Mouse (Mus musculus) ovary, adult 18-20 months (tissue): ENCODE results near the gene Eif4ebp2.

ENCODE experiments used
- DNase-seq: peaks from one replicate; pipeline ENCODE4 v3.0.0; 2022; ENCODE audit warnings: low spot score, mixed read lengths

Gene Eif4ebp2

GRCm38 (mm10) chr10:61452645-61453044 is at the start of gene Eif4ebp2:
Eif4ebp2 (minus strand) TSS chr10:61452661.
- DNase-seq, result peak; percentile 96

DNA sequence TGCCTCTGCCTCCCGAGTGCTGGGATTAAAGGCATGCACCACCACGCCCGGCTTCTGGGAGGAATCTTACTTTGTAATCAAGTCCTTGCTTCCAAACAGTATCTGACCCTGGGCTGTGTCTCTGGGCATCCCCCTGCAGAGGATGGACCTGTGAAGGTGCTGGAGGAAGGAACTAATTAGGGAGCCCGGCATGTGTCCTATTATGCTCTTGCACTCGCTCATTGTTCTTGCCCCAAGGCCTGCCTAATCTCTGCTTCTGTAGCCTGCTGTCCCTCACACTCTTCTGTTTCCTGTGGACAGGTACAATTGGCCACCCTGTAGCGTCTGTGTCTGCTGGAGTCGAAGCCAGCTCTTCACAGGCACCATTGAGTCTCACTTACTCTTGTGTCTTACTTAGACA is 48.3 kb upstream of the Eif4ebp2 start:
- no peak for DNase-seq

GRCm38 (mm10) chr10:61499505-61500466 is 47.3 kb upstream of the Eif4ebp2 start:
- DNase-seq, result no peak

- DNase-seq, result no peak
Measured at GRCm38 (mm10) chr10:61496231-61496630, 43.8 kb upstream of the Eif4ebp2 start.

- DNase-seq, result no peak
Measured at GRCm38 (mm10) chr10:61495461-61495860, 43.0 kb upstream of the Eif4ebp2 start.

- peak; percentile 51 for DNase-seq
Measured at GRCm38 (mm10) chr10:61492040-61492439, 39.6 kb upstream of the Eif4ebp2 start.

GRCm38 (mm10) chr10:61491573-61491972 is 39.1 kb upstream of the Eif4ebp2 start:
- DNase-seq, result no peak

DNA sequence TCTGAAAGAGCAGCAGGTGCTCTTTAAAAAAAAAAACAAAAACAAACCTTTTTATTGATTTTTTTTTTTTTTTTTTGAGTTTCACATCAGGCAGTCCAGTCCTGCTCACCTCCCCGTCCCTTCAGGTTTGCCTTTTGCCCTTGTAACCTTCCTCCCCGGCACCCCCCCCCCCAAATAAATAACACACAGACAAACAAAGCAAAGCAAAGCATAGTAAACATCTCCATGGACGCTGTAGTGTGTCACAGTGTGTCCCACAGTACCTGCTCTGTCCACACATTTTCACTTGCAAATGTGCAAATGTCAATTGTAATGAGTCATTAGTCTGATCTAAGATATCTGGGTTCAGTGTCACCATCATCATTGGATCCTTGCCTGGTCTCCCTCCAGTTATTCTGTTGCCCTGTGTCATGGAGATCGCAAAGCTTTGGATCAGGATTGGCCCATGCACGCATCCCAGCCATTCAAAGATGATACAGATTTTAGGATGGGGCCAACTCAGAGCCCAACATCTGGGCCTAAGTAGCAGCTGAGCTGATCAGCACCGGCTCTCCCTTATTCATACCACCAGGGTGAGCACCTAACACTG is 36.2 kb upstream of the Eif4ebp2 start:
- DNase-seq, result no peak

DNA sequence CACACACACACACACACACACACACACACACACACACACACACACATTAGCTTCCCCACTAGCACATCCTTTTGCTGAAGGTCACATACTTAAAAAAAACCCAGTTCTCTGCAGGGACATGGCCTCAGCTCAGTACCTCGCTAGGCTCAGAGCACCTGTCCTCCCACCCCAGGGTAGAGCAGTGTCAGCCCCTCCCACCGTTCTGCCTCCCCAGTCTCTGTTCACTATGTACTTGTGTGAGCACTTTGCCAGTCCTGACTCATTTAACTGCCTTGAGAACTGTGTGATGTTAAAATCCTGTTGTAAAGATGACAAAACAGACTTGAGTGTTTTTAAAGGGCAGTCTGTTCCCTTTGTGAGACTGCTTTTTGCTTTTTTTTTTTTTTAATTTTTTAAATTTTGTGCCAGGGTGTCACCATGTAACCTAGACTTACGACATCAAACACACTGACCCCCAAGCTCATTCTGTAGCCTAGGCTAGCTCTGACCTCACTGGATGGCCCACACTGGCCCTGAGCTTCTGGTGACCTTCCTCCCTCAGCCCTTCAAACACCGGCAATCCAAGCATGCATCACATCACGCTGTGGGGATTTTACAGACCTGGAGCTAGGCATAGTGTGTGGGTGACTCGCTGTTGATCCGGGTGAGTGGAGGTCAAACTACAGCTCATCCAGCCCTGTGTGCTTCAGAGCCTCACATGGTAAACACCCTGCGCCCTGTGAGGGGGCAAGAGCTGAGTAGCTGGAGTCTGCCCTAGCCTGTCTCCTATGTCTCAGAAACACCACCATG is 34.3 kb upstream of the Eif4ebp2 start:
- DNase-seq, result no peak

GRCm38 (mm10) chr10:61484801-61485200 is 32.3 kb upstream of the Eif4ebp2 start:
- DNase-seq, result no peak

DNA sequence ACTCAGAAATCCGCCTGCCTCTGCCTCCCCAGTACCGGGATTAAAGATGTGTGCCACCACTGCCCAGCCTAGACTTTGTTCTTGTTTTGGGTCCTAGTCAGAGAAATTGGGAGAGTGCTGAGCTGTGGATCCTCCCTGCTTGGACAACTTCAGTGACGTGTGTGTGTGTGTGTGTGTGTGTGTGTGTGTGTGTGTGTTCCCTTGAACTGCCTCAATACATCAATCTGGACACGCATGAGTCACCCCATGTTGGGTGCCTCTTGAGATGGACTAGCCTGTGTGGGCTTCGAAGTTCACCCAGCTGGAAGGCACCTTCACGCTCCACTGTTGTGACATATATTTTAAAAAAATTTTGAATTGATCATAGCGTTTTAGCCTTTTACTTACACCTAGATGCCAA is 30.3 kb upstream of the Eif4ebp2 start:
- no peak for DNase-seq

DNA sequence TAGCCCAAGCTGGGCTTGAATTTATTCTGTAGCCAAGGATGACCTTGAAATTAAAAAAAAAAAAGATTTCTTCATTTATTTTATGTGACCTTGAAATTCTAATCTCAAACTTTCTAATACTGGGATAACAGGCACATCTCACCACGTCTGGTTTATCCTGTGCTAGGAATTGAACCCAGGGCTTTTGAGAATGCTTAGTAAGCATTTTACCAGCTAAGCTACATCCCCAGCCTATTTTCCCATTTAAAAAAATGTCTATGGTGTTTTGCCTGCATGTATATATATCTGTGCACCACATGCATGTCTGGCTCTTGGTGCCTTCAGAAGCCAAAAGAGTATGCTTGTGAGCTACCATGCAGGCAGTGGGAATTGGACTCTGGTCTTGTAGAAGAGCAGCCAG is 28.0 kb upstream of the Eif4ebp2 start:
- DNase-seq, result no peak

DNA sequence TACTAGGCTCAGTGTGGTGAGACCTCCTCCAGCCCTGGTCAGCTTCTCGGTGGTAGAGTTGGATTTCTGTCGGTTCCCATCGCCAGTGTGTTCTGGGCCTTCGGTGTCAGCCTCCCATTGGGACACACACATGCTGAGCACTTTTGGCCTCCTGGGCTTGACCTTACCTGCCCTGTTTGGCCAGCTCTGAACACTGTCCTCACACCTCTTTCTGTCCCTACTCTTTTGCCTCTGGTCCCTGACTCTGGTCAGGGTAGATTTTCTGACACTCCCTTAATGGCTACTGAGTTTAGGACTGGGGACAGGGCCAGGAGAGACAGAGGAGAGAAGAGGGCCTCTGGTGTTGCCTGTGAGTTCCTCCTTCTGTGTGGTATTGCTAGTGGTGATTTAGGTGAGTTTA is 27.5 kb upstream of the Eif4ebp2 start:
- DNase-seq, result no peak

GRCm38 (mm10) chr10:61479461-61479860 is 27.0 kb upstream of the Eif4ebp2 start:
- no peak for DNase-seq

GRCm38 (mm10) chr10:61476440-61477165 is 24.1 kb upstream of the Eif4ebp2 start:
- no peak for DNase-seq

- peak; percentile 89 for DNase-seq
Measured at GRCm38 (mm10) chr10:61475594-61476439, 23.4 kb upstream of the Eif4ebp2 start, which contains the start of gene Lrrc20. Lrrc20 (plus strand) TSS chr10:61475801.

DNA sequence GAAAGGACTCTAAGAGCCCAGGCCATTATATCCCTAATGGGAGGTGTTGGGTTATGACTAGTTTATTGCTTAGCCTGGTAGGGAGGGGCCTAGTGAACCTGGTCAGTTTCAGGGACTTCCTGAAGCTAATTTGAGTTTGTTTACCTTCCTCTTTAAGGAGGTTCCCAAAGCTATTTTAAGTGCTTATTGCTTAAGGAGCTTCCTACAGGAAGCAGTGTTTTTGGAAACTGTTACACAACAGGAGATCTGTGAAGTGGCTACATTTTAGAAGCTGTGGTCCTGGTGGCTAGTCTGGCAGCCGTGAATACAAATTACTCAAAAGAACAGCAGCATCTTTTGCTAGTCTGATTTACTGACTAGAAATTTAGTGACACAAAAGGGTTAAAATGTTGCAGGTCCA is 21.9 kb upstream of the Eif4ebp2 start:
- no peak for DNase-seq

DNA sequence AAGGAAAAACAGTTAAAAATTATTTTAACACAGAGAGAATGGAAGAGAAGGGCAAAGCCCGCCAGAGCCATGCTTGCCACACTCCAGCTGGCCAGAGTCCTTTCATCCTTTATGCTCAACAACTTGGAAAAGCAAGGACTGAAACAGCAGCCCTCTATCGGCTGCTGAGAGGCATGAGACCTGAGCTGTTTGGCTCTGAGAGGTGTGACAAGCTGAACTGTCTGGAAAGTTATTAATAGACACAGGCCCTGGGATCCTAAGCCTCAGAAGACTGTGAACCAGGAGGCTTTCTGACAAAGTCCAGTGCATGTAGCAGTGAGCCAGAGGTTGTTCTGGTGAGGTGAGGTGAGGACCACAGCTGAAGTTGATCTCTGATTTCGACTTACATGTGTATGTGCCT is 21.2 kb upstream of the Eif4ebp2 start:
- DNase-seq, result no peak

DNA sequence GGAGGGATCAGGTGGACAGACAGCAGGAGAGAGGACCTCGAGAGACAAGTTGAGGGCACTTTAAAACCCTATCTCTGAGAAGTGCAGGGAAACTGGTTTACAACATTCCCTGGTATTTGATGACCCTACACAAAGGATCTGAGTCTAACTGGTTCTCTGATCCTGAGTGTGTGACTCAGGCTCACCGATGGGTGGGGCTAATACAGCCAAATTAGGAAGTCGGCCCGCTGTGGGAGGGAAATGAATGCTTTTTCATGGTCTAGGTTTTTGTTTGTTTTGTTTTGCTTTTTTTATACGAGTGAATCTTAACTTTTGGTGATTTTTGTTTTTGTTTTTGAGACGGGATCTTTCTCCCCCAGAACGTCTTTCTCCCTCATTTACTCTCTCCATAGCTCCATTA is 16.4 kb upstream of the Eif4ebp2 start:
- DNase-seq, result no peak

DNA sequence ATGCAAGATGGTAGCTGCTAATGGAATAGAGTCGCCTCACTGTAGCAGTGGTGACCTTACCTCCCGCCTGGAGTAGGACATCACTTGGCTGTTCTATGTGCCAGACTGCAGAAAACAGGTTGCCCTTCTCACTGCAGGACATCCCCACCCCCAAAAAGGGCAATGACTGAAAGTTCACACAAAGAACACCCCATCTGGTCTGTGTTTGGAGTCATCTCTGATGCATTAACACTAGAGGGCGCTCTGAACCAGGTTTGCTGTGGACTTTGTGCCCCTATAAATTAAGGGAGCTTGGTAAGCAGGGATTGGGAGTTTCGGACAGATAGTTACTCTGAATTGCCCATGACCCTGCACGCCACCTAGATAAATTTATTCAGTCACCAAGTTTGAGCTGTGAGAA is 14.4 kb upstream of the Eif4ebp2 start:
- DNase-seq, result no peak

- DNase-seq, result no peak
Measured at GRCm38 (mm10) chr10:61466242-61466641, 13.8 kb upstream of the Eif4ebp2 start.
